Mouse (Mus musculus): ENCODE measurements around the gene Cox5a.

DNA sequence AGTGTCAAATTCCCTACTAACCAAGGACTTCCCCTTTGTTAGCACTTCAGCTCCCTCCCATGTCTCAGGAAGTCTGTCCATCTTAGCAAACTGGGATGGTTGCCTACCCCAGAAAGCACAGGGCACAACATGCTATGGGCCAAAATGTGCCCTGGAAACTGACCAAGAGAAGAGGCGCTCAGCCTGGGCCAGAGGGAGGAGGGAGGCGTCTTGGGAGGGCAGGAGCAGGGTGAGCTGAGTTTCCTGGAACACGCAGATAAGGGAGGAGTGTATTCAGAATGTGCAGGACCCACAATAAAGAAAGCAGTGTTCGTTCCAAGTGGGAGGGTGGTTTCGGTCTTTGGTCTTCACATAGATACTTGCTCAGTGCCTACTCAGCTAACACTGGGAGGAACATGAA, 26.2 kb downstream of the Cox5a start:
- no peak for TF ChIP-seq CTCF (IDR thresholded peaks at IDR 0.05; ENCODE audit: low read depth)
- TF ChIP-seq EP300 (IDR thresholded peaks at IDR 0.05; ENCODE audit: low read depth): no peak

Measured in liver, postnatal 0 days (tissue).